Mouse (Mus musculus) cerebellum, postnatal 14 days (tissue): Measurements from ENCODE around the gene Gpr137.
"Not testable (repeated sequence)": the region's sequence is repeated elsewhere in the genome, so short reads cannot be mapped to it uniquely, and the experiment has no call there.

ENCODE experiments used
- DNase-seq, 2 experiments: peaks; one replicate each; pipeline ENCODE4 v3.0.0; 2021; ENCODE audit warnings: mixed read lengths in 2 of 2

The Gpr137 gene

DNA sequence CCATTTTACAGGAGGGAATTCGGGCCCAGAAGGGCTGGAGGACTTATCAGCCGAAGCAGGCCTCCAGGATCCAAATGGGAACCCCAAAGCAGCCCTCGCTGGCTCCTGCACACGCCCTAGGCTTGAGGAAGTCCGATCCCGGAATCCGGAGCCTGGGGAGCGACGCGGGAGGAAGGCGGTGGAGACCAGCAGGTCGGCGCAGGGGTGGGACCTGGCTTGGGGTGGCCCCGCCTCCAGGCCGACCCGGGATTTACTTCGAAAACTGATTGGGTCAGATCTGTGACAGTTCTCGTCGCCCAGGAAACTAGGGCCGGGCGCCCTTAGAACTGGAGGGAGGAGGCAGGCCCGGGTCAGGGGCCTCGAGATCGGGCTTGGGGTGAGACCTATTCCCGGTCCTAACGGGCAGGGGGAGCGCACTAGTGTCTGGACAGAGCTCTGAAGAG lies at the start of gene Gpr137:
Gpr137 (minus strand) TSS at position 232 of the 443 bp plus-strand sequence.
- peak; percentile 89 to 92 for DNase-seq

DNA sequence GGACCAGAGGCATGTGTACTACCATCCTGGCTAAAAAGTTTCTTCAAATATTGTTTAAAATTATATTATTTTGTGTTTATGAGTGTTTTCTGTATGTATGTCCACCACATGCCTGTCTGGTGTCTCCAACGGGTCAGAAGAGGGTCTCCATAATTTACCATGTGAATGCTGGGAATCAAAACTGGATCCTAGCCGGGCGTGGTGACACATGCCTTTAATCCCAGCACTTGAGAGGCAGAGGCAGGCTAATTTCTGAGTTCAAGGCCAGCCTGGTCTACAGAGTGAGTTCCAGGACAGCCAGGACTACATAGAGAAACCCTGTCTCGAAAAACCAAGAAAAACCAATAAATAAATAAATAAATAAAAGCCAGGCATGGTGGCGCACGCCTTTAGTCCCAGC lies 48.9 kb upstream of the Gpr137 start:
- not testable (repeated sequence) for DNase-seq

DNA sequence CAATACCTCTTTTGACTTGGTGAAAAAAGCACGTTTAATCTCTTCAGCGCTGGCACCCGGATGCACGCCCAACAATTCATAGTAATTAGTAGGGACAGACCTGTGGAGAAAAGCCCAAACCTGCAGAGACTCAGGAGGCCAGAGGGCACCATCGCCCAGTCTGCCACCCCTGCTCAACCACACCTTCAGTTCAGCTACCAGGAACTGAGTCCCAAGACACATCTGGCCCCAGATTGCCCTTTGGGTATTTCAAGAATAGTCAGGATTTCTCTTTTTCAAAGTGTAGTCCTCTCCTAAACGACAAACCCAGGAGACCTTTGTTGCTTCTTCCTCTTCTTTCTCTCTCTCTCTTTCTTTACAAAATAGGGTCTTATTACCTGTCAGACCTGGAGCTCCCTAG lies 48.4 kb upstream of the Gpr137 start:
- DNase-seq = no peak

DNA sequence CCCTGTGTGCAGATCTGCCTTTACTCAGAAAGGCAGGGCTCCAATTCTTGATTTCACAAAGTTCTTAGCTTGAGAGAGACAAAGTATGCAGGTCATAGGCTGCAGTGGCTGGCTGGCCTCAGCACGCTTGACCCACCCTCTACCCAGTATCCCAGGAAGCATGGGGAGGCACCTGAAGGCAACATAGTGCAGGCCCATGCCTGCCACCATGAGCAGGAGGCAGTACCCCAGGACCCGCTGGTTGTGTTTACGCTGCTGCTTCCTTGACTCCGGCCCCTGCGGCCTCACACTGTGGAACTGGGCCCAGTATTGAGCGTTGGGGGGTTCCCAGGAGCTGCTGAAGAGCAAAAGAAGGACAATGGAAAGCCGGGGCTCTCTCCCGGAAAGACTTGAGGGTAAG lies 47.0 kb upstream of the Gpr137 start:
- no peak for DNase-seq

DNA sequence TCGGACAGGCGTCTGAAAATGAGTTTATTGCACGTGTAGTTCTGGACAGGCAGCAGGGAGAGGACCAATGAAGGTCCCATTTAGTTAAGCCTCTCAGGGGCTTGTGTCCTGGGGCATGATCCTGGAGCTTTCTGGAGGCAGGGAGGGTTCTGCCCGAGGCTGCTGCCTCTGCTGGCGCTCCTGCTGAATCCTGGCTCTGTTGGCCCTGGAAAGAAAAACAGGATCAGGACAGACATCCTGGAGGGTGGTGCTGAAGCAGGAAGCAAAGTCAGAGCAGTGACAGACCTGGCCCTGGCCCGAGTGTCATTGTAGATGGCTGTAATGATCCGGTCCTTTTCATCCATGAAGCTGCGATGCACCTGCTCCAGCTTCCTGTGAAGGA lies 45.6 kb upstream of the Gpr137 start:
- no peak for DNase-seq

DNA sequence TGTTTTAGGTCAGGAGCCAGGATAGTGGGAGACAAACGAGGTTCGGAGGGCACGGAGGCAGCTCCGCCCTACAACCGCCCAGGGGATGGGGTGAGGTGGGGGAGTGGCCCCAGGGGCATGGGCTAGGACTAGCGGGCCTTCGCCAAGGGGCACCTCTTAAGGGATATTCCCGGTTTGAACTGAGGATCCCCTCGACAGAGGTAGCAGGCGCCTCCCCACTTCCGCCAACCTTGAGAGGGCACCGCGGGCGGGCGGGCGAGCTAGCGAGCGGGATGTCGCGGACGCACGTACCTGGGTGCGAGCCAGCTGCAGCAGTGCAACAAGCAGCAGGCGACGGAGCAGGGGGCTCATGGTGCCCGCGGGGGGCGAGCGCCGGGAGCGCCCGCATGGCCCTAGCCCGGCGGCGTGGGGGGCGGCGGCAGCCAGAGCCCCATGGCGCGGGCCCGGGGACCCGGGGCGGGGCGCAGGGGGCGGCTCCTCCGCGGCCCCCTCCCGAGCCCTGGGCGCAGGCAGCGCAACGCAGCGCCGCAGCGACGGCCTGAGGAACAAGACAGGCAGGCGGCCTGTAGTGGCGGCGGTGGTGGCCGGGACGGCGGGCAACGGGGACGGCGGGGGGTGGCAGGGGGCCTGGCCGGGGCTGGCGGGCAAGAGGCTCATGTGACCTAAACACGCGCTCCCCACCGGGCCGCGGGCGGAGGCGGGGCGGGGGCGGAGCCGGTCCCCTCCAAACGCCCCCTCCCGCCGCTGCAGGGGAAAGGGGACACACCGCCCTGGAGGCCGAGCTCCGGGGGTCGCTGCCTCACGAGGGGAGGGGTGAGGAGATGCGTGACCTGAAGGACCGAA lies 45.0 kb upstream of the Gpr137 start, which contains the start of gene Vegfb:
Vegfb (minus strand) TSS at position 591 of the 843 bp plus-strand sequence.
- peak; percentile 73 to 78 for DNase-seq

DNA sequence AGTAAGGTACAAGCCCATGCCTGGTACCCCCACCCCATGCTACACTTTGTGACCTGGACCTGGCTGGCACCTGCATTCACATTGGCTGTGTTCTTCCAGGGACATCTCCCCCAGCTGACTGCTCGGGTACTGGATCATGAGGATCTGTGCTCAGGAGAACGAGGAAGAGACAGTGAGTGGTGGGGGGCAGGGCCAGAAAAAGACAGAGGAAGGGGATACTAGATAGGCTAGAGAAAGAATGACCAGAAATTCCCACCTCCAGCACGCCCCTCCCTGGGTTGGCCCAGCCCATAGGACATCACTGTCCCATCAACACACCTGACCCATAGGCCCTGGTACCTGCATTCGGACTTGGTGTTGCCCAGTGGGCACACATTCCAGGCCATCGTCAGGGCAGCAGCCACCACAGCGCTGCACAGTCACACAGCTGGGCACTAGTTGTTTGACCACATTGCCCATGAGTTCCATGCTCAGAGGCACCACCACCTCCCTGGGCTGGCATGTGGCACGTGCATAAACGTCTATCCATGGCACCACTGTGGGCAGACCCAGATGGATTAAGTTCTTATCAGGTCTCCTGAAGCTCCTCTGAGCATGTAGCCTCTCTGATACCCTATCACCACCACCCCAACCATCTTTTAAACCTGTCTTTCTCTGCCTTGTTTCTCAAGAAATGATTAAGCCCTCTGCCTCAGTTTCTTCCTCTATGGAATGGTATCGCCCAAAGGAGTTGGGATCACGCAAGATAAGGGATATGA lies 43.9 kb upstream of the Gpr137 start:
- no peak for DNase-seq

DNA sequence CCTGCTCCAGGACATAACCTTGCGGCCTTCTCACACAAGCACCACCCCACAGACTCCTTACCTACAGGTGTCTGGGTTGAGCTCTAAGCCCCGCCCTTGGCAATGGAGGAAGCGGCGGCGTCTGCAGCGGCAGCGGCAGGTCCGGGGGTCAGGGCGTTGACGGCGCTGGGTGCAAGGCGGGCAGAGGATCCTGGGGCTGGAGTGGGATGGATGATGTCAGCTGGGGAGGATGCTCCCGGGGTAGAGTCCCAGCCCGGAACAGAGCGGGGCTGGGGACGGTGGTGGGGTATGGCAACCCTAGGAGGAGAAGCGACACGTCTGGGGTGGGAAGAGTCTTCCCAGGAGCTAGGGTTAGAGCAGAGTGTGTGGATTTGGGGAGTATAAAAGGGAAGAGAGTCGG lies 43.0 kb upstream of the Gpr137 start:
- no peak for DNase-seq

DNA sequence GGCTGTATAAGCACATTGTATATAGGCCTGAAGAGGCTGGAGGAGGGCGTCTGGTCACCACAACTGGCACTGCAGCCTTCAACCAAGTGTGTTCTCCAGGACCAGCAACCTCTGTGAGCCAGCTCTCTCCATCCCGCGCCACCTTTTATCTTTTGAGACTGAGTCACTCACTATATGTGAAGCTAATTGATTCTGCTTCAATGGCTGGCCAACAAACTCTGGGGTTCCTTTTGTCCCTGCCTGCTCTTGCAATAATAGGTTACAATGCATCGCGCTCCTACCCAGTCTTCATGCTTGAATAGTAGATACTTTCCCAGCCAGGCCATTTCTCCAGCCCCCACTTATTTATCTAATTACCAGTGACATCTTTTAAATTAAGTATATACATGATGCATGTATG lies 41.3 kb upstream of the Gpr137 start:
- no peak for DNase-seq

DNA sequence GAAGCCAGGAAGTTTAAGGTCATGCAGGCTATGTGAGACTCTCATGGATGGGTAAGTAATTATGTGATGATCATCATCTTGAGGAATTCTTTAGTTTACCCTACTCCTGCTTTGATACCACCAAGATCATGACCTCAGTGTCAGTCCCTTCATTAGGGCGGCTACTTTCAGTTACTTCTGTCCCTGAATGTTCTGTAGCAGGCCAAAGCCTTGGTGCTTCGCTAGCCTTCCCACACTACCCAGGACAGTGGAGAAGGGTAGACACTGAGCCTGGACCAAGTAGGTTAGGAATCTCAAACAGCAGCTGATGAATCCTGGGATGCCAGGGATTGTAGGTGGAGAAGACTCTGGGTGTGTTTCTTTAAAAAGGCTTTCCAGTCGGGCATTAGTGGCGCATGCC lies 39.2 kb upstream of the Gpr137 start:
- DNase-seq = no peak

DNA sequence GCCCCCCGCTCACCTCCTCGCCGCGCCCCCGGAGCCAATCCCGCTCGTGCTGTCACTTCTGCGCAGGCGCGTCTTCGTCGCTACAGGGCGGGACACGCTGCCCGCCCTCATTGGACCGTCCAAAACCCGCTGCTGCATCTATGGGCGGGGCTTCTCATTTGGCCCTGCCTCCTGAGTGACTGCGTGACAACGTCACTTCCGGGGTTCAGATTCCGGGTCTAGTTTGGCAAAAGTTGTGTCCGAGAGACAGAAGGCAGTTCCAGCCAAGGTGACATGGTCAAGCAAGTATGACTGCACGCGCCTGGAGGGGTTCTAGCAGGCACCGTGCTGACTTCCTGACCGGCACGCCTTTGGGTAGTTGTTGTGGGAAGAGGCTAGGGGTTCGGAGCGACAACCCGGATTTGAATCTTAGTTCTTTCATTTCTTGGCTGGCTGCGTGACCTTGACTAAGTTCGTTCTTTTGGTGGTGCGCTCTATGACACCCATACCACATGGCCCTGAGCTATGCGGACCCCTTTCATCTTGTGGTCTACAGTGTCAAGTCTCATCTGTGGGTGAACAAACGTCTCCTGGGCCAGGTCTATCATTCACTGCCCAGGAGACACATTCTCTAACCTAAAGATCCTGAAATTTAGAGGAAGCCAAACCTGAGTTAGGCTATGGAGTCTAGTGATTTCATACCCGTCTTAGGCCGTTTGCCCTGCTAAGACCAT lies 38.3 kb upstream of the Gpr137 start, which contains the start of gene Fkbp2:
Fkbp2 (minus strand) TSS at position 121 of the 713 bp plus-strand sequence.
- DNase-seq = peak; percentile 99

DNA sequence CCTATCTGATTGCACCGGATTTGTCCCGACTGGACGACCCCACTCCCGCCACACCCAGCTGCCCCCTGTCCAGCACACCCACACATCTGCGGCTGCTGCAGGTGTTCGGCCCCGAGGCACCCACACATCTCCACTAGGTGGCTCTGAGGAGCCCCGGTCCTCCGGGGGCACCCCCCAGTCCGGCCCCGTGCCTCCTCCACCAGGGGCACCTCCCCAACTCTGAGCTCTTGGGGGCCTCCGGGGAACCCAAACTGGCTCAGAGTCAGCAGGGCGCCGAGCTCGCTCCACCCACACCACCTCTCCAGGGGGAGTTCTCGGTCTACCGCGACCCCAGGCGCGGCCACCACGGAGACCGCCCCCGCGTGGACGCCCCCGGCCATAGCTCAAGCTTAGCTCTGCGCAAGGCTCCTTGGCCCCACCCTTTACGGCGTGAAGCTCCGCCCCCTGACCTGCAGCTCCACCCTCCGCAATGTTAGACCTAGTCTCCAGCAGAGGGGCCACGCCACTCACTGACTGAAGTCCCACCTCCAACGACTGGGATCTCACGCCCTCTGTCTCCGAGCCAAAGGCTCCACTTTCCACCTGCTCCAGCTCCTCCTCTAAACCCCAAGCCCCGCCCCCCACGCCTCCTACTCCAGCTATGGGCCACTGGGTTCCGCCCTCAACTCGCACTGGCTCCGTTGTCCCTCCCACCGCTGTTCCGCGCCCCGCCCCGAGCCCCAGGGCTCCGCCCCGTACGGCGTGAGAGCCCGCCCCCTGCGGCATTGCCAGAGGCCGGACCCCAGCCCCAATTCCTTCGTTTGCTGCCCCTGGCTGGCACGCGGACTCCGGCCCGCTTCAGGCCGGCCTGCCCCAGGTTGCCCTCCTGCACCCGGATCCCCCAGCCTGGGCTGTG lies 37.5 kb upstream of the Gpr137 start:
- peak; percentile 99 to 100 for DNase-seq

DNA sequence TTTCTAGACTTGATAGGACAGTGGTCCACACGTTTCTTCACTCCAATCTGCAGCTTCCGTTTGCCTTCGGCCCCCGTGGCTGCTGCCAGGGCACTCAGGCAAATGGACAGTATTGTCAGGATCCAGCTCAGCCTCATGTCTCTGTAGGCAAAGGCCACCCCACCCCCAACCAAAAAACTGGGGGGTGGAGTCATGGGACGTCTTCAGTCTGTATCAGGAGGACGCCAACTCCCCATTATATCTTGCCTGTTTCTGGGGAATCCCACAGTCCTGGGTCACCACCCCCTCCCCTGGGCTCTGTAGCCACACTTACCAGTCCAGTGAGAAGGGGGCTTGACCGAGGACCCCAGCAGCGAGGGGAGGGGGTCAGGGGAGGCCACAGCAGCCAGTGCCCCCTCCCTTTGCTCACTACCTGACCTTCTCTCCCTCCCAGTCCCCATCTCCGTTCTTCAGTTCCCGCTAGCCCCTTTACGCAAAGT lies 36.8 kb upstream of the Gpr137 start:
- DNase-seq = peak in 1 of 2 experiments; percentile 53

DNA sequence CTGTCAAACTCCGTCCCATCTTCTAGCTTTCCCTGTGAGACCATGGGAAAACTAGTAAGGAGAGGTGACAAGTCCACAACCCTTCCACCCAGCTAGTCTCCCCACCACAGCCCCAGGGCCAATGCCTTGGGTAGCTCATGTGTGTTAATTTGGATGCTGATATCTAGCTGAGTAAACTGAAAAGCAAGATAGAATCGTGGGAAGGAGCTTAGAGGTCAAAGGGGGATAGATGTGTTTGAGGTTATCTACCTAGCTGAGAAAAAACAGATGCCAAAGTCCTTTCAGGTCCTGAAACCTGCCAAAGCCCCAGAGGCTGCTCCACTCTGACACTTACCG lies 36.3 kb upstream of the Gpr137 start:
- DNase-seq = no peak

DNA sequence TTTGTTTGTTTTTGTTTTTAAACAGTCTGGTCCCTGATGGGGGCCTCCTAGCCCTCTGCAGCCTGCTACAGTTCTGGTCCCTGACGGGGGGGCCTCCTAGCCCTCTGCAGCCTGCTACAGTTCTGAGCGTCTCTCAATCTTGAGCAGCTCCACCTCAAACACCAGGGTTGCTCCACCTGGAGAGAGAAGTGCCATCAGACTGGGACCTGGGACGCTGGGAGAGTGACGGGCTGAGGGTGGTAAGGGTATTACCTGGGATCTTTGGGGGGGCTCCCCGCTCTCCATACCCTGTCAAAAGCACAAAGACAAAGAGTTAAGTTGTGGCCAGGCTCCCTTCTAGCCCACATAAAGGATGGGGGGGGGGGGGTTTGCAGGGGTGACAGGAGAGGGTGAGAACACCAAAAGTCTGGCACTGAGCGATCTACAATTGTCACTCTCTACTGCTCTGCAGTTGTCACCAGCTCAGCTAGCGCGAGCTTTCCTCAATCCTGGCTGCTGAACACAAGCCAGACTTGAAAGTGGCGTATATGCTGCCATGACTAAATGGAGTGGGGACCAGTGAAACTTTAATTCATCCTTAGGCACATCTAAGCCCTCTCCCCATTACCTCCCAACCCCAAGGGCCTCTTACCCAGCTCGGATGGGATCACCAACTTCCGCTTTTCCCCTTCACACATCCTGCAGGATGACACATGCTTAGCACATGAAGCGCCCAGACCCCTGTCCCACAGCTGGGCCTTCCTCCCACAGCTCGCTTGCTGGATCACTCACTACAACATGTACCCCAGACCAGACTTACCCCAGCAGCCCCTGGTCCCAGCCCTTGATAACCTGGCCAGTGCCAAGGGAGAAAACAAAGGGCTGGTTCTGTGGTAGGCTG lies 35.7 kb upstream of the Gpr137 start:
- DNase-seq = no peak

DNA sequence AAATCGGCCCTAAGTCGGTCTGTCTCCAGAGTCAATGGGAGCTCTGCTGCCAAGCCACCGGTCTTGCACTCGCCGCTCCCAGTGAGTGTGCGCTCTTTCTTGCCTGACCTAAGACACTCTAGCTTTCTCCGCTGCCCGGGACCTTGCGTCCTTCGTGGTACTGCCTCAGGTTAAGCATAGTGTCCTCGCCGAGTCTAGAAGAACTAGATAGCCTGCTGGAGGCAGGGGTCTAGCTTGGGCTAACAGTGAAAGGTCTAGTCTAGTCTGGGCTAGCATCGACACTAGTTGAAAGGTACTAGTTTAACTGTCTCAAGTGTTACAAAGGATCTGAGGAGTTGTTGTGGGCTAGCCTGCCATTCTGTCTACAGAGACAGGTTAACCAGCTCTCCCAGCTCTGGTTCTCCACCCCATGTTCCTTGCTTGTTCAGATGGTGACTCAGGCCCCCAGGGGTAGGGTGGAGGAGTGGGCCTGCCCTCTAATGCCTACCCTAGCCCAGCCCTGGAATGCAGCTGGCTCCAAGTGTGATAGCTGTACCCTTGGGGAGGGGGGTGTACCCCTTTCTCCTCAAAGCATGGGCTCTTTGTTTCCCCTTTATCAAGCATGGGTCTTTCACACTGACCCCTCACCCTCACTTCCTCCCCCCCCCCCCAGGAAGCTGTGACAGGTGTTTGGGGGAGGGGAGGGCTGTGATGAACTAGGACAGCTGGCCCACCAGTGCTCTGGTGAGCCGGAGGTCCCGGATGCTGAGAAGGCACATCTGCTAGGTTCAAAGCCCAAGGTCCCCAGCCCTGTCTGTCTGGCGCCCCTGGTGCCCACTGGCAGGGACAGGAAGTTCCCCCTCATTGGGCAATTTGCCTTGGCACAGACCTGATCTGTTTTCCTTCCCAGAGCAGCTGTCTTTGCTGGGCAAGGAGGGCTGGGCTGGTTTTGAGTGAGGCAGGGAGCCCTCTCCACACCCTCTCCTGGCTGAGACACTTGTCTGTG lies 33.5 kb upstream of the Gpr137 start, which contains the start of gene Plcb3:
Plcb3 (minus strand) TSS at position 934 of the 985 bp plus-strand sequence.
- peak; percentile 77 to 85 for DNase-seq

DNA sequence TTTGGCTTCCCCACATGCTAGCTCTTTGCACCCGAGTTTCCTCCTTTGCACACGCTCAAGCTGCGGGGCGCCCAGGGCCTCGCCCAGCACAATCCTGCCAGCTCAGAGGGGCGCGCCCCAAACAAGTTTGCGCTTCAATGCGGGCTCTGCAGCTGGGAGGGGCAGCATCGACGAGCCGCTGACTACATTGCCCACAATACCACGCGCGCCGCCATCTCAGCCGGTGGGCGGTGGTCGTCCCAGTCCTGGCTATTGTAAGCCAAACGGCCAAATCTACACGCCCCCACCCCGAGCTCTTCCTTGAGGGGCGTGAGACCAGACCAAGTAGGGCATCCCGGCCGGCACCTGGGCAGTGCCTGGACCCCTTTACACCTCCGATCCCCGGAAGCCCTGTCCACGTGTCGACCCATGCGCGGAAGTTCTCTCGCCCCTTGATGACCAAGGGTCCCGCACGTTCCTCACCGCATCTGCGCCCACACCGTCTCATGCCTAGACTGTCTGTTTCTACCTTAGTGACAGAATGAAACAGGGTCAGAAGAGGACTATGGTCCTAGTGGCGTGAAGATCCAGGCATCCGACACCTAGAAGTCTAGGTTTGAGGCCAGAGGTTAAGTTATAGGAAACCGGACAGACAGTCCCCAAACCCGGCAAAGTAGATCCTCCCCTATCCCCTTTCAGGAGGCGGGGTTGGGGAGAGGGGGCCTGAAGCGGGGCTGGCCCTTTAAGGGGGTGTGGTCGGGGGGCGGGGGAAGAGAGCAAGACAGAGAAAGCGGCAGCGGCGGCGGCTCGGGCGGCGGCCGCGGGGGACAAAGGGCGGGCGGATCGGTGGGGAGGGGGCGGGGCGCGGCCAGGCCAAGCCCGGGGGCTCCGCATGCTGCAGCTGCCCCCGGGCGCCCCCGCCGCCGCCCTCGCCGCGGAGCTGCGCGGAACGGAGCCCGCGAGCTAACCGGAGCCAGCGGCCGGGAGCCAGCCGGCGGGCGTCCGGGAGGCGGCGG lies 32.2 kb upstream of the Gpr137 start, which contains the start of gene Ppp1r14b:
Ppp1r14b (plus strand) TSS at position 758 of the 995 bp plus-strand sequence.
- DNase-seq = peak; percentile 75 to 84

DNA sequence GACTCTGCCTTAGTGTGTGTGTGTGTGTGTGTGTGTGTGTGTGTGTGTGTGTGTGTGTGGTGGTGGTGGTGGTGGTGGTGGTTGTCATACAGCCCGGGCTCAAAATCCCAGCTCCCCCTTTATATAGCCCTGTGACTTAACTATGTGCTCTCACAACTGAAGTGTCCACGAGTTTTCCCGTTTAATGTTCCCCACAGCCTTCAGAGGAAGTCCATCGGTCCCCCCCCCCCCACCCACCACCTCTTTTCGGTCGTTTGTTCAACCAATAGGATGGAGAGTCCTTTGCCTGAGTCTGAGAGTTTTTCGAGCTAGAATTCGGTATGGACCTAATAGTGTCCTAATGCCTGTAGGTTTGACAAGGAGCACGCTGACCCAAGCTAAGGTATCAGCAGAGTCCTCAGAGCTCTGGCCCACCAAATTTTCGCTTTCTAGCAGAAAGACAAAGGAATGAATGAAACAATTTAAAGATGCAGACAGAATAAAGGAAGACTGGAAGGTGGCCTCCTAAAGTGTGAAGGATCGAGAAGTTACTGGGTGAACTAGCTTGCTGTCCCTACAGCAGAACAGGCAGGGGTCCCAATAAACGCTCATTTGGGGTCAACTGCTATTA lies 31.4 kb upstream of the Gpr137 start:
- no peak for DNase-seq
